Mouse (Mus musculus): ENCODE results near the gene Zfp575. TPM values are rescaled to one million over a fixed set of nuclear protein-coding genes. Genes with fewer than 3 reads are reported as not detected.

Zfp575 gene
- polyA plus RNA-seq, 1 experiment from 2014 or later = 3.0 TPM

GRCm38 (mm10) chr7:24534301-24534700, 53.1 kb downstream of the Zfp575 start:
- no peak overlapping the region for H3K9ac ChIP-seq
- H3K4me2 ChIP-seq = no peak overlapping the region

More at GRCm38 (mm10) chr7:24534301-24534700, 53.1 kb downstream of the Zfp575 start:
- H3K36me3 ChIP-seq = peaks cover 28% of the 10 kb centered on the region
- H3K4me1 ChIP-seq = peaks cover 20% of the 10 kb centered on the region
- H3K27me3 ChIP-seq = no peaks in the 10 kb centered on the region
- no peak overlapping the region for H3K4me3 ChIP-seq
- WGBS = 50% methylated on average over 19 of the region's 19 CpGs
- no peak for ATAC-seq (ENCODE audit: borderline replicate concordance, extremely low read depth, low FRiP score, low TSS enrichment)
- H3K27ac ChIP-seq = no peak overlapping the region
- no peaks in the 10 kb centered on the region for H3K9me3 ChIP-seq

Other genes starting within 250 kb of the Zfp575 start
- gene Lypd5, start 238.4 kb downstream of the Zfp575 start, polyA plus RNA-seq (2015; fragmentation: Nextera tagmentation; extraction: Ambion mirVana) = not detected in 2 replicates
- 3.5 and 4.7 TPM in 2 replicates for gene Kcnn4, start 217.4 kb downstream of the Zfp575 start, polyA plus RNA-seq (2015; fragmentation: Nextera tagmentation; extraction: Ambion mirVana)
- gene Smg9, start 188.0 kb downstream of the Zfp575 start, polyA plus RNA-seq (2015; fragmentation: Nextera tagmentation; extraction: Ambion mirVana) = 22.5 and 23.9 TPM in 2 replicates
- gene Irgc1, start 135.3 kb downstream of the Zfp575 start, polyA plus RNA-seq (2015; fragmentation: Nextera tagmentation; extraction: Ambion mirVana) = not detected in 2 replicates
- 17.5 and 18.6 TPM in 2 replicates for gene Plaur, start 125.2 kb downstream of the Zfp575 start, polyA plus RNA-seq (2015; fragmentation: Nextera tagmentation; extraction: Ambion mirVana)
- 2.8 and 3.5 TPM in 2 replicates for gene Cadm4, start 105.6 kb downstream of the Zfp575 start, polyA plus RNA-seq (2015; fragmentation: Nextera tagmentation; extraction: Ambion mirVana)
- gene Zfp428, start 80.6 kb downstream of the Zfp575 start, polyA plus RNA-seq (2015; fragmentation: Nextera tagmentation; extraction: Ambion mirVana) = 42.7 and 47.2 TPM in 2 replicates
- gene AC161166.1, start 75.2 kb downstream of the Zfp575 start, polyA plus RNA-seq (2015; fragmentation: Nextera tagmentation; extraction: Ambion mirVana) = 0.19 and 0.47 TPM in 2 replicates
- gene Irgq, start 57.0 kb downstream of the Zfp575 start, polyA plus RNA-seq (2015; fragmentation: Nextera tagmentation; extraction: Ambion mirVana) = 7.8 and 7.9 TPM in 2 replicates
- 0.39 and 0.54 TPM in 2 replicates for gene Pinlyp, start 41.5 kb downstream of the Zfp575 start, polyA plus RNA-seq (2015; fragmentation: Nextera tagmentation; extraction: Ambion mirVana)
- gene Xrcc1, start 41.4 kb downstream of the Zfp575 start, polyA plus RNA-seq (2015; fragmentation: Nextera tagmentation; extraction: Ambion mirVana) = 109 and 118 TPM in 2 replicates
- 23.8 and 24.2 TPM in 2 replicates for gene Ethe1, start 98 bp downstream of the Zfp575 start, polyA plus RNA-seq (2015; fragmentation: Nextera tagmentation; extraction: Ambion mirVana)
- 0.15 and 0.21 TPM in 2 replicates for gene Phldb3, start 23.1 kb upstream of the Zfp575 start, polyA plus RNA-seq (2015; fragmentation: Nextera tagmentation; extraction: Ambion mirVana)
- gene Lypd3, start 48.9 kb upstream of the Zfp575 start, polyA plus RNA-seq (2015; fragmentation: Nextera tagmentation; extraction: Ambion mirVana) = 0.18 and 0.40 TPM in 2 replicates
- gene Tex101, start 89.0 kb upstream of the Zfp575 start, polyA plus RNA-seq (2015; fragmentation: Nextera tagmentation; extraction: Ambion mirVana) = not detected in 2 replicates
- not detected in 2 replicates for gene BC049730, start 121.6 kb upstream of the Zfp575 start, polyA plus RNA-seq (2015; fragmentation: Nextera tagmentation; extraction: Ambion mirVana)
- gene Gm4763, start 139.3 kb upstream of the Zfp575 start, polyA plus RNA-seq (2015; fragmentation: Nextera tagmentation; extraction: Ambion mirVana) = not detected in 2 replicates
- 0.73 and 0.75 TPM in 2 replicates for gene Cd177, start 172.7 kb upstream of the Zfp575 start, polyA plus RNA-seq (2015; fragmentation: Nextera tagmentation; extraction: Ambion mirVana)
- gene Ceacam10, start 189.6 kb upstream of the Zfp575 start, polyA plus RNA-seq (2015; fragmentation: Nextera tagmentation; extraction: Ambion mirVana) = 0.15 TPM in 1 of 2 replicates, not detected in the other